Comparison of ENCODE assay signal across 14 mouse cellular contexts in genomic region chr11:35513343-35513742, GRCm38 (mm10).
DNase-seq lines count a peak whose midpoint lies in the region; ATAC-seq lines count a peak whose summit lies in the region.
"Had no signal": no experiment of that assay in that cellular context is flagged by ENCODE, and none has a peak within 500 bp of the region (broad histone marks: within the 10 kb centered on the region; RNA-seq: fewer than 3 reads in every experiment).

No protein-coding gene starts in this region.

- no peak overlapping the region for H3K4me3 ChIP-seq in embryonic facial prominence, embryonic 10.5 days
- no peak overlapping the region for H3K4me3 ChIP-seq in hindbrain, embryonic 11.5 days (ENCODE audit: low read depth, low read length)
- no peak overlapping the region for H3K4me3 ChIP-seq in midbrain, embryonic 13.5 days (replicated peaks)
- H3K4me3 ChIP-seq in intestine, embryonic 16.5 days (ENCODE audit: low read length), result no peak overlapping the region
- H3K4me3 ChIP-seq: liver, embryonic 13.5 days had no signal

- no peak overlapping the region for H3K4me2 ChIP-seq in hindbrain, embryonic 11.5 days (replicated peaks; ENCODE audit: low read depth, low read length)
- H3K4me2 ChIP-seq in midbrain, embryonic 13.5 days (replicated peaks), result 0 out of 2 replicates have a peak overlapping the region, but pooled peaks have one; percentile 3
- no peak overlapping the region for H3K4me2 ChIP-seq in intestine, embryonic 16.5 days (ENCODE audit: low read depth, low read length)
- H3K4me2 ChIP-seq: liver, embryonic 13.5 days had no signal

- H3K4me1 ChIP-seq in embryonic facial prominence, embryonic 10.5 days, result peaks cover 57% of the 10 kb centered on the region
- H3K4me1 ChIP-seq in hindbrain, embryonic 11.5 days (replicated peaks; ENCODE audit: control insufficient read depth, insufficient read depth, low read length), result peaks cover 5% of the 10 kb centered on the region
- peaks cover 29% of the 10 kb centered on the region for H3K4me1 ChIP-seq in midbrain, embryonic 13.5 days (replicated peaks)
- no peaks in the 10 kb centered on the region for H3K4me1 ChIP-seq in intestine, embryonic 16.5 days (ENCODE audit: control insufficient read depth, insufficient read depth, low read length)
- H3K4me1 ChIP-seq: liver, embryonic 13.5 days had no signal

- 11% methylated on average over 6 of the region's 6 CpGs for WGBS in embryonic facial prominence, embryonic 10.5 days
- 5% methylated on average over 6 of the region's 6 CpGs for WGBS in hindbrain, embryonic 11.5 days
- WGBS in midbrain, embryonic 13.5 days, result 2% methylated on average over 6 of the region's 6 CpGs
- 38% methylated on average over 6 of the region's 6 CpGs for WGBS in intestine, embryonic 16.5 days

- peak; percentile 74 for DNase-seq in Muller cell, postnatal 12 days (ENCODE audit: inconsistent ontology term)
- DNase-seq in embryonic facial prominence, embryonic 10.5 days (ENCODE audit: low spot score), result no peak
- DNase-seq in hindbrain, embryonic 11.5 days (ENCODE audit: low spot score), result no peak
- no peak for DNase-seq in heart, postnatal 14 days
- no peak for DNase-seq in thymus, postnatal 25 days
- DNase-seq: adrenal gland, postnatal 25 days; cerebellum, adult 2 months; kidney, adult 9 months; layer of hippocampus, postnatal 36 days; liver, embryonic 13.5 days; thymus, adult 2 months had no signal

- intact Hi-C loops in heart, postnatal 14 days (cut with DNase I), result no loop called here

- H3K27me3 ChIP-seq in embryonic facial prominence, embryonic 10.5 days (replicated peaks; ENCODE audit: low read depth, poor library complexity, severe bottlenecking), result no peaks in the 10 kb centered on the region
- no peaks in the 10 kb centered on the region for H3K27me3 ChIP-seq in hindbrain, embryonic 11.5 days (ENCODE audit: control insufficient read depth, insufficient read depth, low read length)
- H3K27me3 ChIP-seq in midbrain, embryonic 13.5 days, result peaks cover 27% of the 10 kb centered on the region
- no peaks in the 10 kb centered on the region for H3K27me3 ChIP-seq in intestine, embryonic 16.5 days (replicated peaks; ENCODE audit: control insufficient read depth, insufficient read depth, low read length)
- H3K27me3 ChIP-seq: liver, embryonic 13.5 days had no signal

- peak overlapping the region; percentile 76 for H3K27ac ChIP-seq in embryonic facial prominence, embryonic 10.5 days (replicated peaks)
- H3K27ac ChIP-seq in hindbrain, embryonic 11.5 days (ENCODE audit: low read depth, low read length), result peak overlapping the region; percentile 82
- H3K27ac ChIP-seq in midbrain, embryonic 13.5 days, result peak overlapping the region; percentile 47; the same call in 1 of the 2 replicates
- no peak overlapping the region for H3K27ac ChIP-seq in intestine, embryonic 16.5 days (ENCODE audit: low read length)
- H3K27ac ChIP-seq: liver, embryonic 13.5 days had no signal

- H3K36me3 ChIP-seq in embryonic facial prominence, embryonic 10.5 days (replicated peaks), result no peaks in the 10 kb centered on the region
- no peaks in the 10 kb centered on the region for H3K36me3 ChIP-seq in hindbrain, embryonic 11.5 days (ENCODE audit: control insufficient read depth, insufficient read depth, low read length)
- no peaks in the 10 kb centered on the region for H3K36me3 ChIP-seq in midbrain, embryonic 13.5 days
- H3K36me3 ChIP-seq in intestine, embryonic 16.5 days (ENCODE audit: control insufficient read depth, insufficient read depth, low read length), result no peaks in the 10 kb centered on the region
- H3K36me3 ChIP-seq: liver, embryonic 13.5 days had no signal

- H3K9ac ChIP-seq in hindbrain, embryonic 11.5 days (ENCODE audit: low read depth, low read length), result no peak overlapping the region
- no peak overlapping the region for H3K9ac ChIP-seq in midbrain, embryonic 13.5 days (replicated peaks)
- H3K9ac ChIP-seq in intestine, embryonic 16.5 days (ENCODE audit: low read depth, low read length), result no peak overlapping the region
- H3K9ac ChIP-seq: liver, embryonic 13.5 days had no signal

- H3K9me3 ChIP-seq in embryonic facial prominence, embryonic 10.5 days, result peaks cover 5% of the 10 kb centered on the region; the same call in 1 of the 2 replicates
- no peaks in the 10 kb centered on the region for H3K9me3 ChIP-seq in hindbrain, embryonic 11.5 days (ENCODE audit: control insufficient read depth, low read length)
- no peaks in the 10 kb centered on the region for H3K9me3 ChIP-seq in midbrain, embryonic 13.5 days
- no peaks in the 10 kb centered on the region for H3K9me3 ChIP-seq in intestine, embryonic 16.5 days (ENCODE audit: control insufficient read depth, low read length)
- H3K9me3 ChIP-seq: liver, embryonic 13.5 days had no signal

- peak; percentile 74 for ATAC-seq in hindbrain, embryonic 11.5 days (ENCODE audit: low FRiP score)
- peak; percentile 60 for ATAC-seq in midbrain, embryonic 13.5 days
- no peak for ATAC-seq in intestine, embryonic 16.5 days
- ATAC-seq: CD4-positive, CD25-positive, alpha-beta regulatory T cell, adult 4 months had no signal
